Mouse (Mus musculus) heart, adult 2 months (tissue): Measurements from ENCODE around the gene Atp13a2. TPM values are rescaled to one million over a fixed set of nuclear protein-coding genes. Genes with fewer than 3 reads are reported as not detected.

Experiments used
- DNase-seq, 2 experiments: peaks; one replicate each; pipeline ENCODE4 v3.0.0; 2021
- H3K27ac ChIP-seq: fragments of 200-600 bp; 2 replicates; pipeline ENCODE4 v1.8.1; 2022
- H3K27me3 ChIP-seq: fragments of 200-500 bp; 2 replicates; pipeline ENCODE4 v1.6.1; 2012; ENCODE audit warnings: mild to moderate bottlenecking, low read length, inconsistent platforms, mixed read lengths; ENCODE audit not compliant: control insufficient read depth, insufficient read depth
- H3K36me3 ChIP-seq: fragments of 200-500 bp; 2 replicates; pipeline ENCODE4 v1.6.1; 2012; ENCODE audit warnings: low read length, inconsistent platforms; ENCODE audit not compliant: control insufficient read depth, insufficient read depth
- H3K4me1 ChIP-seq: fragments of 200-500 bp; 2 replicates; pipeline ENCODE4 v1.6.1; 2011; ENCODE audit warnings: low read length; ENCODE audit not compliant: control insufficient read depth, insufficient read depth
- H3K4me3 ChIP-seq: fragments of 200-600 bp; 2 replicates; pipeline ENCODE4 v1.8.1; 2022
- H3K79me2 ChIP-seq: fragments of 200-500 bp; replicated peaks from 2 replicates; pipeline ENCODE4 v1.6.1; 2012; ENCODE audit warnings: mild to moderate bottlenecking, inconsistent platforms, low read length, moderate library complexity, mixed read lengths; ENCODE audit not compliant: control insufficient read depth, insufficient read depth
- H3K9ac ChIP-seq: fragments of 200-500 bp; 2 replicates; pipeline ENCODE4 v1.6.1; 2012; ENCODE audit warnings: low read depth, mild to moderate bottlenecking, control low read depth, inconsistent platforms, low read length, mixed read lengths
- CTCF ChIP-seq: fragments of 200-600 bp; IDR thresholded peaks from 2 replicates; pipeline ENCODE4 v1.8.1; 2022; ENCODE audit warnings: antibody characterized with exemption, mild to moderate bottlenecking, moderate library complexity
- EP300 ChIP-seq: fragments of 200-500 bp; IDR thresholded peaks from 2 replicates; pipeline ENCODE4 v1.6.1; 2011; ENCODE audit warnings: low read depth, low read length, control low read depth; ENCODE audit not compliant: insufficient read depth
- POLR2A ChIP-seq: fragments of 200-500 bp; IDR thresholded peaks from 2 replicates; pipeline ENCODE4 v1.6.1; 2011; ENCODE audit warnings: mild to moderate bottlenecking, low read depth, low read length, control low read depth; ENCODE audit not compliant: insufficient read depth
- WGBS: fragments of 180-500 bp; shearing (Covaris S2); methylation state at CpG from one replicate; pipeline ENCODE4 v1.1.7; 2018; 5-methylcytosine and 5-hydroxymethylcytosine counted together
- intact Hi-C: fragments of 180-260 bp; cut with DNase I; formaldehyde crosslinking; loops from one replicate; pipeline ENCODE4 v1.15.1; 2025
- polyA plus RNA-seq: library from polyadenylated mRNA; depleted of rRNA; stranded (reverse); fragments of >200 nt; gene quantifications from 2 replicates; pipeline ENCODE4 v1.2.3, GENCODE M21; 2012
- total RNA-seq, 2 experiments: library from RNA; stranded (reverse); gene quantifications; 2 replicates each; pipeline ENCODE4 v1.2.3; 2021

The Atp13a2 gene
- total and polyA plus RNA-seq, 3 experiments, result 15.1 to 34.8 (median 17.7) TPM

- H3K79me2 ChIP-seq, result no peaks in the 10 kb centered on the region; the same call in none of the 2 replicates
- intact Hi-C loops, result no loop called here
- H3K9ac ChIP-seq, result no peak overlapping the region
- no peak overlapping the region for H3K27ac ChIP-seq
- no peak for DNase-seq
- no peaks in the 10 kb centered on the region for H3K4me1 ChIP-seq
- H3K27me3 ChIP-seq, result no peaks in the 10 kb centered on the region
- no peaks in the 10 kb centered on the region for H3K36me3 ChIP-seq
- WGBS, result 89% methylated on average over 6 of the region's 6 CpGs
- no peak overlapping the region for H3K4me3 ChIP-seq
- no peak for TF ChIP-seq EP300
- TF ChIP-seq POLR2A, result no peak
Observed at GRCm38 (mm10) chr4:140984544-140984943, 2.1 kb upstream of the Atp13a2 start.

GRCm38 (mm10) chr4:140986024-140986710, 506 bp upstream of the Atp13a2 start:
- no peaks in the 10 kb centered on the region for H3K4me1 ChIP-seq
- peak overlapping the region; percentile 29 for H3K9ac ChIP-seq
- TF ChIP-seq POLR2A (no peak), EP300 (no peak), CTCF (no peak)
- WGBS, result 32% methylated on average over 15 of the region's 15 CpGs
- no peak overlapping the region for H3K27ac ChIP-seq
- intact Hi-C loops, result loop anchor here (2.0 kb wide), 2 partner anchors 25 to 45 kb away; partner anchors contain the start of gene Sdhb
- DNase-seq, result no peak
- H3K4me3 ChIP-seq, result peak overlapping the region; percentile 88
- no peaks in the 10 kb centered on the region for H3K36me3 ChIP-seq
- H3K79me2 ChIP-seq, result no peaks in the 10 kb centered on the region; the same call in none of the 2 replicates
- H3K27me3 ChIP-seq, result no peaks in the 10 kb centered on the region

- Histone ChIP-seq H3K27me3 (no peaks in the 10 kb centered on the region), H3K9ac (peak overlapping the region; percentile 91), H3K4me3 (peak overlapping the region; percentile 88), H3K27ac (no peak overlapping the region; the same call in none of the 2 replicates), H3K4me1 (no peaks in the 10 kb centered on the region), H3K36me3 (no peaks in the 10 kb centered on the region), H3K79me2 (no peaks in the 10 kb centered on the region; the same call in none of the 2 replicates)
- intact Hi-C loops, result loop anchor here (2.0 kb wide), 2 partner anchors 27 to 43 kb away; partner anchors contain the start of gene Sdhb
- DNase-seq, result no peak
- TF ChIP-seq CTCF (no peak), POLR2A (no peak), EP300 (no peak)
- 20% methylated on average over 7 of the region's 7 CpGs for WGBS
Observed at GRCm38 (mm10) chr4:140987476-140987875, 803 bp downstream of the Atp13a2 start.

GRCm38 (mm10) chr4:140988706-140989290, 2.1 kb downstream of the Atp13a2 start:
- 67% methylated on average over 7 of the region's 7 CpGs for WGBS
- intact Hi-C loops, result no loop called here
- DNase-seq, result peak; percentile 34 to 49
- H3K27me3 ChIP-seq, result no peaks in the 10 kb centered on the region
- no peak overlapping the region for H3K9ac ChIP-seq
- no peak overlapping the region for H3K4me3 ChIP-seq
- H3K4me1 ChIP-seq, result no peaks in the 10 kb centered on the region
- no peak overlapping the region for H3K27ac ChIP-seq
- H3K36me3 ChIP-seq, result no peaks in the 10 kb centered on the region
- H3K79me2 ChIP-seq, result no peaks in the 10 kb centered on the region; the same call in none of the 2 replicates
- TF ChIP-seq EP300 (no peak), CTCF (no peak), POLR2A (no peak)

GRCm38 (mm10) chr4:140989447-140989846, 2.8 kb downstream of the Atp13a2 start:
- no peak overlapping the region for H3K9ac ChIP-seq
- 87% methylated on average over 14 of the region's 14 CpGs for WGBS
- H3K4me3 ChIP-seq, result no peak overlapping the region
- no peaks in the 10 kb centered on the region; the same call in none of the 2 replicates for H3K79me2 ChIP-seq
- H3K27ac ChIP-seq, result no peak overlapping the region
- DNase-seq, result no peak
- no peaks in the 10 kb centered on the region for H3K27me3 ChIP-seq
- no peaks in the 10 kb centered on the region for H3K36me3 ChIP-seq
- TF ChIP-seq POLR2A (no peak), EP300 (no peak), CTCF (no peak)
- no peaks in the 10 kb centered on the region for H3K4me1 ChIP-seq
- intact Hi-C loops, result no loop called here

GRCm38 (mm10) chr4:140992215-140992614, 5.5 kb downstream of the Atp13a2 start:
- H3K79me2 ChIP-seq, result no peaks in the 10 kb centered on the region; the same call in 1 of the 2 replicates
- TF ChIP-seq POLR2A (no peak), CTCF (no peak), EP300 (no peak)
- H3K36me3 ChIP-seq, result no peaks in the 10 kb centered on the region
- no peak overlapping the region for H3K4me3 ChIP-seq
- intact Hi-C loops, result no loop called here
- 81% methylated on average over 20 of the region's 20 CpGs for WGBS
- H3K27me3 ChIP-seq, result no peaks in the 10 kb centered on the region
- H3K4me1 ChIP-seq, result no peaks in the 10 kb centered on the region
- H3K27ac ChIP-seq, result no peak overlapping the region
- no peak overlapping the region for H3K9ac ChIP-seq
- no peak for DNase-seq
